Mouse (Mus musculus) cerebellum, adult 2 months (tissue): ENCODE measurements around the gene Pank1.

ENCODE experiments used
- CTCF ChIP-seq: fragments of 200-500 bp; IDR thresholded peaks from 2 replicates; pipeline ENCODE4 v1.5.1; 2011; ENCODE audit warnings: low read depth, mild to moderate bottlenecking, control low read depth, low read length, moderate library complexity, borderline replicate concordance; ENCODE audit not compliant: insufficient read depth
- POLR2A ChIP-seq: fragments of 200-500 bp; IDR thresholded peaks from 2 replicates; pipeline ENCODE4 v1.6.1; 2011; ENCODE audit warnings: low read length, control low read depth, borderline replicate concordance; ENCODE audit not compliant: insufficient read depth

- TF ChIP-seq CTCF, result no peak
- no peak for TF ChIP-seq POLR2A
Observed at GRCm38 (mm10) chr19:34883526-34884224, 4.4 kb upstream of the Pank1 start.
